Mouse (Mus musculus): ENCODE measurements around the gene Nos1ap.

Nos1ap gene

DNA sequence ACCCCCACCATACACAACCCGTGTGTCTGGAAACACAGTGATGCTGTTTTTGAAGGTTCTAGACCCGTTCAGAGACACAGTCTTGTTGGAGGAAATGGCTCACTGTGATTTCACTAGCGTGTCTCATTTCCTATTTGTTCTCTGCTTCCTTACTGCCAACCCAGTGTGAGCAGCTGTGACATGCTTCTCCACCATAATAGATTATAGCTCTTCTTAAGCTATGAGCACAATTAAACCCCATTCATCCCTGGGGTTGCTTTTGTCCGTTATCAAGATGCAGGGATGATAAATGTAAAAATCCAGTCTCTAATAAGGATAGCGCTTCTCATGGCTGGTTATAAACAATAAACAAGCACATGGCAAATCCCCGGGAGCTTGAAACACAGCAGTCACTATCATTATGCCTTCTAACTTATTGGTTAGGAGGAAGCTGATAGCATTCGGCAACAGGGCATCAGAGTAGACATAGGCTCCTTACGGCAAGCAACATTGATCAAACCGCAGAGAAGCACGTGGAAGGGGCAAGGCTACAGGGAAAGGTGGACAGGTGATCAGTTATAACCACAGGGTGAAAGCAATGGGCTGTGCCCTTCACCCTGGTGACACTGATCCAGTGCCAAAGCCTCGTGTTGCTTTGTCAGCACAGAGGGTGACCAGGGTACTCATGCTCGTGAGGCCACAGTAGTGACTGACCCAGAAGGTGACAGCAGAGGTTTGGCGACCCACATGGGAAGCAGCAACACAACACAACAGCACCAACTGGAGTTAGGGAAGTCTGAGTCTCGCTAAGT lies 133.6 kb downstream of the Nos1ap start:
- no peak for DNase-seq

DNA sequence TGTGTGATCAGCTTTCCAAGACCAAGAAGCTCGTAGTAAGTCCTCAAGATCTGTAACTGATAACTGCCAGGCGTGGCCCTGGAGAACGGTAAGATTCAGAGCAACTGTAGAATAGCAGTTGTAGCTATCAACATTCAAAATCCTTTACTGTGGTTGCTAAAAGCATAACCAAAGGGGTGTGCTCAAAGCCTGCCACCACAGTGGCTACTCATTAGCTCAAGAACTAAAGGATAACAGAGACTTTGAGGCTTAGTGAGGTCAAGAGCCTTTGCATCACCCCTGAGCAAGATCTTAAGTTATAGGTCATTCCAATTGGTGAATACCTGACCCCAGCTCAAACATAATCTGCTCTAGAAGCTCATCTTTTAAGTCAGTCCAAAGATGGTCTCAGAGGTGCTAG lies 134.3 kb downstream of the Nos1ap start:
- DNase-seq = no peak

DNA sequence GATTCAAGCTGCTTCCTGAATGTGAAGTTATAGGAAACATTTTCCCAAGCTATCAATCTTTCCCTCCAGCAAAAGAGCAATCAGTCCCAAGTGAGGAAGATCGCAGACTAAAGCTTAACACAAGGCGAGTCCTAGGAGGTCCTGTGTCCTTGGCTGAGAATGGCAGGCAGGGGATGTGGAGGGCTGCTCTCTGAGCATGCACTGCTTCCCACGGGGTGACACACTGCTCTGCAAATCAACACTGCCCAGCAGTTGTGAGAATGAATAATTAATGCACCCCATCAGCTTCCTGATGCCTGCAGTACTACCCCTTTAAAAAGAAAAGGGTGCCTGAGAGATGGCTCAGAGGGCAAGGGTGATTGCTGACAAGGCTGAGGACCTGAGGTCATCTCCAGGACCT lies 136.2 kb downstream of the Nos1ap start:
- DNase-seq = no peak

DNA sequence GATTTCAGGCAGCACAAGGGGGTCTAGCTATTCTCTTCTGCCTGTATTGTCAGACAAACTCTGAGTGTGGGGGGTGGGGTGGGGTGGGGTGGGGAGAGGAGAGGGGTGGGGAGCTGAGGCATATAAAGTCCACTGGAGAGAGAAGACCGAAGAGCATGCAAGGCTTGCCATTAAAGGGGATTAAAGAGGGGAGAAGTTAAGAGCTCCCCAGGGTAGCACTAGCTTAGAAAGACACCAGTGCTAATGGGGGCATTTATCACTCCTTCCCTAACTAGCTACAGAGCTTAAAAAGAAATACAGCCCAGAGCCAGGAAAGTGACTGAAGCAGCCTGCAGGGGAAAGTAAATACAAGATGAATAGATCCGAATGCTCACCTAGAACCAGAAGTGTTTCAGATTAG lies 141.4 kb downstream of the Nos1ap start:
- no peak for DNase-seq

DNA sequence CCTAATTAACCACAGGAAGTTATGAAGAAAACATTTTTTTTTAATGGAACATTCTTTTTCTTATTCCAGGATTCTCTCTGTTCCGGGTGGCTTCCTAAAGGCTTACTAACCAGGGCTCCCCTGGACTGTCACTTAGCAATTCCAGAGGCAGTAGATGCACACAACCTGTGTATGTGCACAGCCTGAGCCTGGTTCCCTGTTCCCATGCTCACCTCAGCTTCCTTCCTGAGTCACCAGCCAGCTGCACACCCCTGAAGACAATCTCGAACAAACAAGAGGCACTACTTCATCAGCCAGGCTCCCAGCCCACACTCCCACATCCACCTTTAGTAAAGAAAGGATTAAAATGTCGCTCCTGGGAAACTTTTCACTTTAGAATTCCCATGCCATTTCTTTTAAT lies 144.2 kb downstream of the Nos1ap start:
- DNase-seq = no peak

DNA sequence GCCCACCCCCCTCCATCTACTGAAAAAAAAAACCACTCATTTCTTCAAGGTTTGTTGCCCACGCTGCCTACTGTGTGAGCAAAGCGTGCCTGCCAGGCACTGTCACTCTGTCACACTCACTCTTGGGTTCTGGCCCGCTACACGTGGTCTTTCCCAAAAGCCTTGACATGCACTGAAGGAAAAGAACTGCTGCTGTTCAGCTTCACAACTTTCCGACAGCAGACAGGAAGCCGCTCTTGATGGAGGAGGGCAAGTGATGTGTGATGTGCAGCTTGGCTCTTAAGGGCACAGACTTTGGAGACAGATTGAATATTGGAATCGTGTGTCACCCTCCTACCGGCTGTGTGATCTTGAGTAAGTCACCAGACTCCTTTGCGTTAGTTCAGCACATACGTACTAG lies 149.3 kb downstream of the Nos1ap start:
- DNase-seq = no peak

DNA sequence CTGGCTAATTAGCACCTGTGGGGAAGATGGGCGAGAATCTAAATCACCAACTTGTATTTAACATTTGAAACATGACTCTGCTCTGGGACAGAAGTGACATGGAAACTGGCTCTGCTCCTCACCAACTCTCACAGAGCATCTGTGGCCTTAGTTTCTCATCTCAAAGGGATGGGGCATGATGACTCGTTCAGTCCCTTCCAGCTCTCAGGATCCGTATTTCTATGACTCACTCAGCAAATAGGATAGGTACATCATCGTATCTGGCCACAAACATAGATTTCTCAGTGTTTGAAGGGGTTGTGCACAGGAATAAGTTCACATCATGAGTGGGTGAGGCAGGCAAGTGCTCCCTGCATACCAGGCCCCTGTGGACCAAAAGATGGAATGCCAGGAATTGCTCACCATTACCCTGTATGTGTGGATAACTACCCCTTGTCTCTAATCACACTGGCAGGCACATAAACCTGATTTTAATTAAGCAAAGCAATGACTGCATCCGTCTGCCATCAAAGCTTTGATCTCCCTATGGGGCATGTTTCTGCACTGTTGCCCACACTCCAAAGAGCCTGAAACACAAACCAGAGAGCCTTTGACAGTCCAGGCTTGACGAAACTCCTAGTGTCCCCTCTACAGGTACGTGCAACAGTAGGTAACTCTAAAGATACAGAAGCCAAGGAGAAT lies 151.1 kb downstream of the Nos1ap start:
- DNase-seq = no peak

DNA sequence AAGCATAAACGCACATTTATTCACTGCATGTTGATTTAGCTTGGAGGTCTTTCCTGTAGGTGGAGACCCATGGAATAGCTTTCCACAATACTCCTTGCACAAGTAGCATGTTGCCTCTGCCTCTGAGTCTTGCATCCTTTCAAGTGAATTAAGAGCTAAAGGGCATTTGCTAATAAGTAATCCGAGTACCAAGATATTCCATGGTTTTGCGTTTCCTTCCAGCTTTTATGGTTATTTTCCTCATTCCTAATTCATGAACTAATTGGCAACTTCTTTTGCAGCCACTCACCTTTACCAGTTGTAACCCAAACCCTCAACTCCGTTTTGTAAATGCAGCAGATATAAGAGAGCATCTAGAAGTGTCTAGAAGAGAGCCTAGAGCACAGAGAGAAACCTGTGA lies 155.5 kb downstream of the Nos1ap start:
- DNase-seq = no peak

DNA sequence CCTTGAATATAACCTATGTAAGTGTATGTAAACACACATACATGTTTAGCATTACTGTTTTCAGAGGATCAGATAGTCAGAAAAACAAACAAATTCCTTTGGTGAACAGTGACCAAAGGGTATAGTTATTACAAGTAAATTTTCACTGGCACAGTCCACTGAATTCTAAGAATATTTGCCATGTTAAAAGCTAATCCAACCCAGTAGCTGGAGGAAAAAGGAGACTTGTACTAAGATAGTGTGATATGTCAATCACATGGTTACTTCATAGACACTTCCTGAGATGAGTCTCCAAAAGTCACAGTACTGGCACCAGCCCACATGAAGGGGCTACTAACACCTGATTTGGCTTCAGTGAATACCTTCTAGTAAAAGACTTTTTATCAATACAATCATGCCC lies 156.0 kb downstream of the Nos1ap start:
- DNase-seq = no peak

DNA sequence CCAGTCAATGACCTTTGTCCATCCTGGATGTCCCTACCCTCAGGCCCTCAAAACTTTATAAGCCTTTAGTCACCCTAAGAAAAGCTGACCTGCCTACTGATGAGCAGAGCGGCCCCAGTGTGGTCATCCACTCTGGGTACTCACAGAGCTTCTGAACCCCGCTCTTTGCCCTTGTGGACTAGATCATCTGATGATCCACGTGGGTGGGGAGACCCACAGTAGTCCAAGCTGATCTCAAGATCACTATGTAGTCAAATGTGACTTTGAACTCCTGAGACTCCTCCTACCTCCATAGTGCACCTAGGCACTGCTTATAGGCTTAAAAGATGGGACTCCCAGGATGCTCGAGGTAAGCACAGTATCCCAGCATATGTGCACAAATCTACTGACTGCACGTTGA lies 157.4 kb downstream of the Nos1ap start:
- no peak for DNase-seq

DNA sequence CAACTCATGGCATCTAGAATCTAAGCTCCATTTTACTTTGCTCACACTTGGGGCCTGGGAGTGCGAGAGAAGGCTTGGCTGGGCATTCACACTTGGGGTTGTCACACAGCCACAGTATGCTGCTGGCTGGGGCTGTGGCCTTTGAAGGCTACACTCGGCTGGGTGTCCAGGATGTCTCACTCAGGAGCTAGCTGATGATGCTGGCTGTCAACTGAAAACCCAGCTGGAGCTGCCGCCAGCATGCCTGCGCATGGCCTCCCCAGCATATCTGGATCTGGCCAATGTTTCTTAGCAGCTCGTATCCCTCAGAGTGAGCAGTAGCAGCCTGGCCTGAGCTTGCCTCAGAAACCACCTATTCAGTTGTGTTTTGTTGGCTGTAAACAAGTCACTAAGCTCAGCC lies 158.3 kb downstream of the Nos1ap start:
- DNase-seq = peak; percentile 36 to 41

DNA sequence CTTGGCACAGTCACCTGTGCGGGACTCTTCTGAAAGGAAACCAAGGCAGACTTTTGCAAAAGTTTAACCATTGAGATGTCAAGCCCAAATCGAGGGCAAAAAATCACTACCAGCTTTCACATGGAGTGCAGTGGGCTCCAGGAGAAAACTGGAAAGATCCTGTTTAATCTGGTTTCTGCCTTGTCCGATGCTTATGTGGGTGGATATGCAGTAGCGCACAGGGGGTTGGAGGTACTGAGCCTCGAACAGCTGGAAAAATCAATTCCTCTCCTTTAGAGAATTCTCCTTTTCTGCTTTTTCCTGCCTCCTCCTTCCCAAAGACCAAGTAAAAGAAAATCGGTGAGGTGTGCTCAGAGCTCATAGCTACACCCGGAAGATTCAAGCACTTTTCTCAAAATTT lies 159.0 kb downstream of the Nos1ap start:
- no peak for DNase-seq

DNA sequence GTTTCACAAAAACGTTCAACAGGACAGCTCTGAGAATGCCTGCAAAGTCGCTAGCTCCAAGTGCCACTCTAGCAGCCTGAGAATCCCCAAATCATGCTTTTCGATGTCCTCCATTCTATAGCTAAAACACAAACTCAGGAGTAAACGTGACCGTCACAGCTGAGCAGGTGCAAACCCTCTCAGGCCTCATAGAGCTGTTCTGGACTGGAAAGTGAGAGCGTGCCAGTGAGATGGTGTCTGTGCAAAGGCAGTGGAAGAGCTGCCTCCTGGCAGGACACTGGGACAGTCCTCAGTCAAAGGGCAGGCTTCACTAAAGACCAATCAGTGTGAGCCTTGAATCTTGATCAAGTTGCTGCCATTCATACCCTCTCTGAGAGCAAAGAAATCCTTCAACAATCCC lies 160.0 kb downstream of the Nos1ap start:
- DNase-seq = no peak

DNA sequence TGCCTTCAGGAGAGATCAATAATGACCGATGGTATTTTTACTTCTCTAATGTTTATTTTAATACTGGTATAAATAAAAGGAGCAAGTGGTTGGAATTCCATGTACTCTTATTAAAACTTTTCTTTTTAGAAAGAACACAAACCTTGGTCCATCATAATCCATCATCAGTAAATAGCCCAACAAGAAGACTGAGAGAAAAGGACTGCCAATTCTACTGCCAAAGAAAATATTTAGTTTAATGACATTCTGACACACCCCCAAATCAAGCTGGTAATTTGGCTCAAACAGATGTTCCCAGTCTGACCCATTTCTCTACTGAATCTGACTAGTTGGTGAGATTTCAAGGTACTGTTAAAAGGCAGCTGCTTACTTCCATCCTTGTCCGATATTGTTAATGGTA lies 161.5 kb downstream of the Nos1ap start:
- no peak for DNase-seq

DNA sequence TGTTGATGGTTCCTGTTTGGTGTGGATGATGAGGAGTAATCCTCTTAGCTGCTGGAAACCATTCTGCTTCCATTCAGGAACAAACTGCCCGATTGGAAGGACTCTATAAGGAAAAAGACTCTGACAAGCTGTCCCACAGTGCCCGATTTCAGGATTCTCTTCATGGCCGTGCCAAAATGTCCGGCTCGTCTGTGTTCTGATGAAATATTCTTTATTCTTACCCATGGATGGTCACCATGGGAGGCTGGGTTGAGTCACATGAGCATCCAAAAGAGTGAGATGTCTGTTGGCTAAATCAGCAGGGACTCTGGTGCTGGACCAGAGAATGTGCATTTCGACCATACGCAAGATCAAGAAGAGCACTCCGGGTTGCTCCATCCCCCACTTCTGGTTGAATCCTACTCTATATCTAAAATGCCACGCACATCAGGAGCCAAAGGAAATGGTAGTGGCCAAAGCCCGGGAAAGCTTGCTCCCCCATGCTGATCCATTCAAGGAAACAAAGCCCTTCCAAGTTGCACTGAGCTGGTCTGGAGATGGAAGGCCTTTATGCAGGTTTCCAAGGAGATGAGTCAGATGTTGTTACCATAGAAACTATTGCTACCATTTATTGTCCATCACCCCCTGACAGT lies 165.3 kb downstream of the Nos1ap start:
- no peak for DNase-seq

DNA sequence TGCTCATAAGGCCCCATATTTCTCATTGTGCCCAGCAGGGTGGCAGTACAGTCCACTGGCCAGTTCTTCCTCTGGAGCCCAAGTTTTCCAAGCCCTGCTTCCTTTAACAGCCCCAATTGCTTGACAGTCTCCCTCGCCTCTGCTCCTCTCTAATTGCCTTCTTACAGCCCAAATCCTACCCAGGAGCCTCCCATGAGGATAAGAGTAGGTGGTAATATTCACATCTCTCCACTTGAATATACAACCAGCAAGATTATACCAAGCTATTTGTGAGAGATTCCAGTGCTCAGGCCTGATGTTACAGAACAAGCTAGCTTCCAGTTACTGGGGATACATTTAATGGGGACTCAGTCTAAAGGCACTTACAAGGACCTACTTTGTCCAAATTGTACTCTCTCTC lies 166.6 kb downstream of the Nos1ap start:
- no peak for DNase-seq

DNA sequence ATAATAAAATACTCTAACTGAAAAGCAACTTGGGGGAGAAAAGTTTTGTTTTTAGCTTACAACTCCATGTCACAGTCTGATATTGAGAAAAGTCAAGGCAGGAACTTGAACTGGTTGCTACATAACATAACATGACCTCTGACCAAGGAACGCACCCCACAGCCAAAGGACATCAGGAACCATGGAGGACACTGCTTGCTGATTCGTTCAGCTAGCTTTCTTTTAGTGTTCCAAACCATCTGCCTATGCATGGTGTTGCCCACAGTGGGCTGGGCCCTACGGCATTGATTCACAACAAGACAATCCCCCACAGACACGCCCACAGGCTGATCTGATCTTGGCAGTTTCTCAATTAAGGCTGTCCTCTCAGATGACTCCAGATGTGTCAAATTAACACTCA lies 167.5 kb downstream of the Nos1ap start:
- DNase-seq = no peak

DNA sequence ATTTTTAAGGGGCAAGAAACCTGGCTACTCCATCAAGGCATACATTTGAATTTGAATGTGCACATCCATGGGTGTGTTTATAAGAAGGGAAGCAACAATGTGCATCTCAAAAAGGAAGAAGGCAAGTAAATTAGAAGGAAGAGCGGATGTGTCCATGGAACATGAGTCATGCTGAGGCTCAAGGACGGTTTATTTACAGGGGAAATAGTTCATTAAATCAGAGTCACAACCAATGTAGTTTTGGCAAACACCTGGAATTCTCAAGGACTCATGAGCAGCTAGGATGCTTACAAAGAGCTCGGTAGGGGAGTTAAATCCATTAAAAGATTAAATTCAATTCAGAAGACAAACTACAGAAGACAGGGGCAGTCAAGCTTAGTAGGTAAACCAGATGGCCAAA lies 169.7 kb downstream of the Nos1ap start:
- no peak for DNase-seq

DNA sequence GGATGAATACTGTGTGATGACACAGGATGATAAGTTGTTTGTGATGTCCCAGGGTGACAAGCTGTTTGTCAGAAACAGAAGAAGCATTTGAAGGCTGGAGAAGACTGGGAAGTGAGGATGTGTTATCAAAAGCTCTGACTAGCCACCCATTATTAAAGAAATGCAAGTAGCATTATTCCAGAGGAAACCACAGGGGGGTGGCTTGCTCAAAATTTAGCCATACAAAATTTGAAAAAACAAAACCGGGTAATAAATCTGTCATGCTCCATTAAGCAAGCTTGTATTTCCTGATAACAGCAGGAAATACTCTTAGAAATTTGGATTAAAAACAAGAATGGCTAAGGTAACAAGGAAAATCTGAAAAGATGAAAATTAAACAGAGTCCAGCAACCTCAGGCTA lies 171.5 kb downstream of the Nos1ap start:
- no peak for DNase-seq

DNA sequence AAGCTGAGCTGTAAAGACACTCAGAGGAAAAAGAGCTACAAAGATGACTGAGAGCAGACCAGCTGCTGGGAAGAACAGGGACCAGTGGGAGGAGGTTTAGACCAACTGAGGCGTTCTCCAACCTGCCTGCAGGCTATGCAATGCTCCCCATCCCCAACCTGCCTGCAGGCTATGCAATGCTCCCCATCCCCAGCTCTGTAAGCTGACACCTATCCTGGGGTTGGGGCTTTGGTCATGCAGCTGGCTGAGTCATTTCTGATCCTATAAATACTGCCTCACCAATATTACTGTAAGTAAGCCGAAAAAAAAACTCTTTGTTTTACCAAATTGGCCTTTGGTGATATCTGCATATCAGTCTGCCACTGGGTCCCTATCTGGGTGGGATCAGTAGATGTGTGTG lies 172.7 kb downstream of the Nos1ap start:
- no peak for DNase-seq

DNA sequence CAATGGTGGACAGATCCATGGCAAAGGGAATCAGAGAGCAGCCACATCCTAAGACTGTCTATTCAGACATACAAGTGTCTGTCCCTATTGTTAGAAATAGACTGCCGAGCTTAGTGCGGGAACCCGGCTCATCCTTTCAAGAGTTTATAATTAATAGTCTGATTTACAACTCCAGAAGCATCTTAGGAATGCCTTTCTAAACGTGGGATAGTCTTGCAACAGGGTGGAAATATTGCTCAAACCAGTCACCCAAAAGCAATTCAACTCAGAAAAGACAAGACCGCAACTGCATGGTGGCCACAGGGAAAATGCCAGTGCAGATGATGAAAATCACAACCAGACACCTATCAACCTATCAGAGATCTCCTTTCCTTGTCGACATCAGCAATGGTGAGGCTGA lies 173.5 kb downstream of the Nos1ap start:
- no peak for DNase-seq

DNA sequence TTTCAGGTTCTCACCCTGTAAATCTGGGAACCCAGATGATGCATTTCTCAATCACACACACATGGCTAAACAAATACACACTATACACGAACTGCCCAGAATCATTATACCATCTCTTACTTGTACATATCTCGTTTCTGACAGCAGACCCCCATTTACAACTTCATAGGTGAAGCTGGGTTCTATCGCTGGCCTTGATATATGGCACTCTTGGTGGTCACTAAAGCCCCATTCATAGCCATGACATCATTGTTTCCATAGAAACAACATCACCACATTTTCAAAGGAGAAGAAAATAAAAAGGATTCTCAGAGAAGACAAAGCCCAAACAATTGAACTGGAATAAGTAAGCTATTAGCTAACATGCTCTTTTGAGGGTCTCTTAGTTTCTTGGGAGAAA lies 174.3 kb downstream of the Nos1ap start:
- no peak for DNase-seq

DNA sequence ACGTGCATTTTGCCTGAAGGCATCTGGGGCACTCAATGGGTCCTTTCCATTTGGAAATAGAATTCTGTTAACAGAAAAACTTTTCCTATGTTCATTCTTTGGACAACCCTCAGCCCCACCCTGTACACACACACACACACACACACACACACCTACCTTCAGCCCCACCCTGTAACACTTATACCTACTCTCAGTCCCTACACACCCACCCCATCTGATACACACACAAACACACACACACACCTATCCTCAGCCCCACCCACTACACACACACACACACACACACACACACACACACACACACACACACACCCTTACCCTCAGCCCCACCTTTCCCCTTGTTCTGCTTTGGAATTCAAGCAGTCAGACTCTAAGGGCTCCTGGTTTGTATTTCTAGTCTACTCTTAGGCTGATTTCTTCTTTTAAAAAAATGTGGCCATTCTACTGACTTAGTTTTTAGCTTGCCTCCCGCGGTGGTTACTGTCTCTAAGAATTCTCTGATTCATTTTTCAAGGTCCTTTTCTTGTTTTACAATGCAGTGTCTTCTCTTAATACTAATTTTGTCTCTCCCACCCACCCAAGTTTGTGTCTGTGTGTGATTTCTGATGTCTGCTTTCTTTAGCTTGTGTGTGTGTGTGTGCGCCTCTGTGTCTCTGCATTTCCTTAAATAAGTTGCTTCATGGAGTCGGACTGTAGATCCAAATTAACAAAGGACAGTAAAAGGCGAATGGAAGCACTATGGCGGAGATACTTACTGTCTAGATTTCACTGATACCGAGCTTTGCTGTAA lies 179.1 kb downstream of the Nos1ap start:
- no peak for DNase-seq

DNA sequence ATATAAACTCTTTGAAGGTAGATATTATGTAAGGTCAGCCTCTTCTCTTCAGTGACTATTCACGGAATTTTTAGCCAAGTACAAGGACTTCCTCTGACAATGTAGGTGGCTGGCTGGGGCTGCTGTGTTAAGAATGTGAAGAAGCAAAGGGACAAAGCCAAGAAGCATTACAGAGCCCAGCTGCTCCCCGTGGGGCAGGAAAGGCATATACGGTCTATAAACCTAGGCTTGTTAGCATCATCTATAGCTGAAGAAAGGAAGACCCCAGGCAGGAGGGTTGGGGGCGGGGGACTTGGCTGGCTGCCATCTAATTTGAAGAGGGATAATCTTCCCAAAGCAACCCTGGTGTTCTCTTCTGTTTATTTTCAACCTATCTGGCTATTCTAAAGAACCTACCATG lies 180.6 kb downstream of the Nos1ap start:
- no peak for DNase-seq

All from cerebellum, postnatal 36 days (tissue).